Mouse (Mus musculus) hematopoietic stem cell, adult 5-6 weeks (primary cell): ENCODE data around the gene Accsl. TPM values are rescaled to one million over a fixed set of nuclear protein-coding genes. Genes with fewer than 3 reads are reported as not detected.
A peak's percentile ranks its signal among the peaks of the same experiment; 100 is the strongest.

Source experiments
- ATAC-seq, 2 experiments: fragments of 125-278 bp in 1 of 2; replicated peaks in 1 of 2; 2 replicates each; pipeline ENCODE4 v1.8.0; 2016 to 2017; ENCODE audit warnings: inconsistent platforms in 2 of 2, mild to moderate bottlenecking in 2 of 2, moderate number of reproducible peaks in 2 of 2, low read depth in 1 of 2, moderate TSS enrichment in 1 of 2; ENCODE audit not compliant: low FRiP score in 2 of 2, poor library complexity in 2 of 2, severe bottlenecking in 2 of 2, insufficient read depth in 1 of 2, low TSS enrichment in 1 of 2
- total RNA-seq: library from RNA; stranded (forward); fragments of 172-1452, 232-1000 nt; gene quantifications from 2 replicates; pipeline ENCODE4 v1.2.3, GENCODE M21; 2017

The Accsl gene
- total RNA-seq = not detected in 2 replicates

DNA sequence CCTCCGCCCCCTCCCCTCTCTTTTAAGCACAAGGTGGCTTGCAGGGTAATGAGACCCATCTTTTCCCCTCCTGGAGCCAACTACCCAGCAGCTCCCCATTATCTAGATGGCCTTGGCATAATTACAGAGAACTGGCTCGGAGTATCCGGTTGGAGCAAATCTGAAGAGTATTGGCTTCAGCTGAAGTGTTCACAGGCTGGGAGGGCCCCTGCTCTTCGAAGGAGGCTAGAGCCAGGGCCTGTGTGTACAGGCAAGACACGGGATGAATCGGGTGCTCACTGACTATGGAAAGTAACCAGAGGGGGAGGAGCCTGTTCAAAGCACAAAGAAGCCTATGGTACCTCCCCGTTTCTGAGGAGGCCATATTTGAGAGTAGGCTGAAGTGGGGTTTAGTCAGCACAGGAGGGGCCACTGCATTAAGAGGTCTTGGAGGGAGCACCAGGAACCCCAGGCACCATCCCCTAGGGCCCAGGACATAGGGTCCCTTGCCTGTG lies at the start of gene Accsl:
Gene Accsl (minus strand): TSS at position 51 of the 494 bp plus-strand sequence.
- ATAC-seq = no peak

DNA sequence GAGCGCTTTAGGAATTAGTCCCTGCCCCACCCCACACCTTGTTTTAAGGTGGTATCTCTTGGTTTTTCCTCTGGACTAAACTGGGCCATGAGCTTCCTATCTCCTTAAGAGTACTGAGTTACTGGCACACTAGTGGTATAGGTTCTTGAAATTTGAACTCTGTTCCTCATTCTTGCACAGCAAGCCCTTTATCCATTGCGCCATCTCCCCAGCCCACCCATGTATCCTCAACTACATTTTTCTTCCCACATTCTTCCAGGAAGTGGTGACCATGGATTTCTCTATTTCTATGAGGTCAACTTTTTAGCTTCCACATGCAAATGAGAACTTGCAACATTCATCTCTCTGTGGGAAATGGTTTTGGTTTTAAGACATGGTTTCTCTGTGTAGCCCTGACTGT lies 44.6 kb upstream of the Accsl start:
- ATAC-seq = no peak

DNA sequence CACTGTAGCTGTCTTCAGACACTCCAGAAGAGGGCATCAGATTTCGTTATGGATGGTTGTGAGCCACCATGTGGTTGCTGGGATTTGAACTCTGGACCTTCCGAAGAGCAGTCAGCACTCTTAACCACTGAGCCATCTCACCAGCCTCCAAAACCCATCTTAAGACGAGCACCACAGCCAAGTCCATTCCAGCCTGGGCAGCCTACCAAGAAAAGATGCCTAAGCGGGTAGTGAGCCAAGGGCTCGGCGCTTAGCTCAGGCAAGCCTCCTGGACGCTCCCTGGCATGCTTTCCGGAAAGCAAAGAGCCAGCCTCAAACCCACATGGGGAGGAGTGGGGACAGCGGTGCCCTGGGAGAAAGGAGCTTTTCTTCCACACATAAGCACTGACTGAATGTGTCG lies 43.0 kb upstream of the Accsl start:
- no peak for ATAC-seq

DNA sequence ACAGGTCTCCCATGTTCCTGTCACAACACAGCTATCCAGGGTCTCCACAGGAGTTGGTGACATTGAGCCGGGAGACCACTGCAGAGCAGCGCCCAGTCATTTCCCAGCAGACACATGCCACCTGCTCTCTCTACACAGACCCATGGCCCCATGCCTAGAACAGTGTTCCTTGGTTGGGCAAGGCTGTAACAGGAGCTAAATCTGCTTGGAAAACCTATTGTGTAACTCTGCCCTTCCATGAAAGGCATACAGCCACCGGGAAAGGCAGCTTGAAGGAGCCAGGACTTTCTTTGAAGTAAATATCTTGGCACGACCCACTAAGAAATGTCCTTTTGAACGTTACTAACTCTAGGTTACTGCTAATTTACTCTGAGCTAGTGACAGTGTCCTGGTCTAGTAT lies 40.8 kb upstream of the Accsl start:
- ATAC-seq = no peak

DNA sequence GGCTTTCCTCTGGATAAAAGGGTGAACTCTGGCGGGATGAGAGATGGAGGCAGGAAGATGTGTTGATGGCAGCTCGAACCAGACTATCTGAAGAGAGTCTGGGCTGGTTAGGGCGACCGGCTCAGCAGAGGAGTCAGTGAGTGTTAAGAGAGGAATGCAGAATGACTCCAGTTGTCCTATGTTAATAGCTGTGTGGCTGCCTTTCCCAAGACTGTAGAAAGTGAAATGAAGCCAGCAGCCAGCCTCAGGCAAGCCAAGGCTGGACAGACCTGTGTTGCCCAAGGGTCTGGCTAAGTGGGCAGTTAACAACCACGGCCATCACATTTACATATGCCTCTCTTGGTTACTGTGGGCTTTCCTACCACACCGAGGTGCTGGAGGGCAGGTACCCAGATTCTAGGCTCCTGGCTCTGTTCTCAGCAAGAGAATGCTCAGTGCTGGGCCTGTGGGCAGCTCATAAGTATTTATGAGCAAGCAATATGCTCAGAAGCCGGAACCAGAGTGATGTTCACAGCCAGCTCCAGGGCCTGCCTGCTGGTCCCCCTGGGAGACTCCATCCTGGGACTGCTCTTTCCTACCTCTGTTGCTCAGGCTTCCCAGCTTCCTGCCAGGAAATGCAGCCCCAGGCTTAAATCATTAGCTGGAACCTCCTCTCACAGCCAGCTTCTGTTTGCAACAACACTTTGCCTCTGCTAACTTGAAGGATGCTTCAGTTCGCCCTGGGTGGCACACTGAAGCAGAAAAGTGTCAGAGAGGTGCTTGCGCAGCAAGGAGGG lies 38.8 kb upstream of the Accsl start:
- no peak for ATAC-seq

DNA sequence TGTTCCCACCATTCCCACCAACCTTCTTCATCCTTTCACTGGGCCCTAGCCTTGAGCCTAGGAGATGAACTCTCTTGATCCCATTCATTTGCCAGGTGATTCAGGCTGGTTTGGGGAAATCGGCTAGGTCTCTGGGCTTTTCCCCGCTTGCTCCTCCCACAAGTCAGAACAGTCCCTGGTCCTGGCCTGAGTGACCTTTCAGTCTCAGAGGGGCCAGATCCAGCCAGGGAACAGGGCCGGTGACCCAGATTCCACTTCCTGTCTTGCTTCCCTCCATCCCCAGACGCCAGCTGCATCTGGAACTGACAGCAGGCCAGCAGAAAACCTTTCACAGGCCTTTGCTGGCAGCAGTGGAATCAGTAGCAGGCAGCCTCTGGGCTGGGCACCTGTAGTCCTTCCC lies 37.4 kb upstream of the Accsl start:
- ATAC-seq = no peak

DNA sequence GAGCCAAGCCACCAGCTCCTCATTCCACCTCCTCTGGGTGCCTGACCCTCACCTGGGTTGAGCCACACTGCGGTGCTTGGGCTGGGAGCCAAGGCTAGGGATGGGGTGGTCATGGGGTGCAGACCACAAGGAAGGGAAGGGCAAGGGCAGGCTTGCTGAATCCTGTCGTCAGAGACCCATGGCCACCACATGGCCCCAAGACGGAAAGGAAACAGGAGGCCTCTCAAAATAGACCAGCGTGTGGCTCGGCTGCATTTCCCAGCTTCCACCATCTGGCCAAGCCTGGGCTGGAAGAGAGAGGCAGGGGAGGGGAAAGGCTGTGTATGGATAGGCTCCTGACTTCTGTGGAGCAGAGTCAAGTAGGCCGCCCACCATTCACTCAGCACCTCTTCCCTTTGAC lies 34.5 kb upstream of the Accsl start:
- peak; percentile 35 to 57; a peak in 3 of 4 replicates for ATAC-seq

DNA sequence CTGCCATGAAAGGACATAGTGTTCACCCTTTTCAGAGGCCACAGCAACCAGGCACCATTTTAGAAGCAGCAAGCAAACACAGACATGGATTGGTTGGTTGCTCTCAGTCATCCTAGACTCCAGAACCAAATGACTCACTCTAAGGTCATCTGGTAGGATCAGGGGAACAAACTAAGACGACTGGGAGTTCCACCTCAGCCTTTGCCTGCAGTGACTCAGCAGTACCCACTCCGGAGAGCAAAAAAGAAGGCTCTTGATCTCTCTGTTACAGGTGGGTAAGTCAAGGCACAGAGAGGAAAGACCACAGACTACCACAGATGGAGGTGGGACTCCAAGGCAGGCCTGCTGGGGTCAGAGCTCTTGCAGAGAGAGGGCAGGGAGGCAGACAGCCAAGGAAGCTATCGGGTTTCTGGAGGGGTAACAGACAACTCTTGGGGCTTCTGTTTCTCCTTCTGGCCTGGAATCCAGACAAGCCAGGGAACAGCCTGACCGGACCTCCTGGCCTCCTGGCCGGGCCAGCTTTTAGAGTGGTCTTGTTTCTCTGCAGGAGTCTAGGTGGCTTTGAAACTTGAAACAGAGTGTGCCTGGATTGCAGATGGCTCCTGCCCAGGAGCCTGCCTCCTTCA lies 33.8 kb upstream of the Accsl start:
- no peak for ATAC-seq

DNA sequence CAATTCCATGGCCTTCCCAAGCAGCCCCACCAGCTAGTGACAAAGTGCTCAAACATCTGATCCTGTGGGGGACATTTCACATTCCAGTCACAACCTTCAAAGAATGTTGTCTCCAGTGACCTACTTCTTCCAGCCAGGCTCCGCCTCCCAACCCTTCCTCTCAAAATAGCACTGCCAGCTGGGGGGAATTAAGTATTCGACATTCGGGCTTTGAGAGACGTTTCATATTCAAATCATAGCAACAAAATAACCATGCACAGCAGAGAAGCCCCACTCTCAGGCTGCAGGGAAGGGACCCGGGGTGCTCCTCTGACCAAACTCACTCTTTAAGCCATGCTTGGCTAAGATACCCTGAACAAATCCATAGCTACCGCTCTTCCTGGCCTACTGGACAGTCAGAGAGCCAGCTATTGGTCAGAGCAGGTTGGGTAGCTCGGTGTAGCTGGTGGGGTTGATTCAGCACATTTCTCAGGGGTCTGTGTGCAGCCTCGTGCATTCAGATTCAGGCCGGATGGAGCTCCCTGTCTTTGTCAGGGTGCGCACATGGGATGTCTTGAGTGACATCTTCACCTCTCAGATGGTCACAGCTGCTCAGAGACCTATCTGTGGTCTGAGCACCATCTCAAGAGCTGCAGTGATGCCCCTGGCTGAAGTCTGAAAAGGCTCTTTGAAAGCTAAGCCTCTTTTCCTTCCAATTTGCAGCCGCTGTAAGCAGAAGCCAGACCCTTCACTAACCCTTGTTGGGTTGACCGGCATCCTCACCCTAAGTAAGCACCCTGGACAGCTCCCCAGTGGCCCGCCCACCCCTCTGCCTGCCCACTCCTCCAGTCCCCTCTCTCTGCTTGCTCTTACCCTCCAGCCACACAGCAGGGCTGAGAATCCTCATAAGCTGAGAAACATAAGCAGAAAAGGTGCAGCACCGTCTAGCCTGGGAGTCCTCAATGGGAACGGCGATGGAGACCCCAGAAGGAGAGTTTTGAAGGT lies 30.7 kb upstream of the Accsl start:
- no peak for ATAC-seq

DNA sequence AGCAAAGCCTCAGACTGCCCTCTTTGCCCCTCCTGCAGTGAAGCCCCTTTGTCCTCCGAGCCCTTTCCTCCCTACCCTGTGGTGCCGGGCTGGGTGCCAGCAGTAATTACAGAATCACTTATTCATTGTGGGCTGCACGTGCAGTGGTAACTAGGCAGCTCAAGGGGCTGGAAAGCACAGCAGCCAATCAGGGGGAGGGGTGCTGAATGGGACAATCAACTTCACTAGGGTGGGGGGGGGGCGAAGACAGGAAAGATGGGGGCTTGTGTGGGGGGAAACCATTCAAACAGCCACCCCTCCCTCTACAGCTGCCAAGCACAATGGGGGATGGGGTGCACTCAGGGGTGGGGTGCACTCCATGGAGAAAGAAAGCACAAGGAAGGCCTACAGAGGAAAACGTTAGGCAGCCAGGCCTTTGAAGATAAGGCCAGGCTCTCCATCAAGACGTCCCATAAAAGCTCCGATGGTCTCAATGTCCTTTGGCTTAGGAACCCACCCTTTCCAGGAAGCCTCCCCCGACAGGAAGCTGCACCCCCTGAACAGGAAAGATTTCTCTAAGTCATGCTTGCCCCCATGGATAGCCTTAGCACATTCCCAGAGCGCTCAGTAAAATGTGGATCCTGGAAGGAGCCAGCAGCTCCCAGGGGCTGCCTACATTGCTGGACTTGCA lies 22.8 kb upstream of the Accsl start:
- peak; percentile 77 to 78 for ATAC-seq

DNA sequence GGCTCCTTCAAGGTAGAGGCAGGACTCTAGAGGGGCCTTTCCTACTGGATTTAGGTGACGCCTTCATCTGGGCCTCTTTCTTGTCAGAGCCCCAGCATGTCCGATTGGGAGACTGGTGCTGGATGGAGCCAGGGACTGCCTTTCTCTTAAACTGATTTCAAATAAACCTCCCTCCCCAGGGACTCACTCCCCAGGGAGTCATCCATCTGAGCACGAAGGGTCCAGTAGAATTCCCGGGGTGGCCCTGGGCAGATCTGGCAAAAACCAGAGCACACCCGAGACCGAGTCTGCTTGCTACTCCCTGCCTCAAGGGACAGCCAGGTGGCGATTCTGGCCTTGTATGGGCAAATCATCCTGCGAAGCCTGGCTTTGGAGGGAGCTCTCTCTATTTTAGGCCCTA lies 21.2 kb upstream of the Accsl start:
- ATAC-seq = no peak

DNA sequence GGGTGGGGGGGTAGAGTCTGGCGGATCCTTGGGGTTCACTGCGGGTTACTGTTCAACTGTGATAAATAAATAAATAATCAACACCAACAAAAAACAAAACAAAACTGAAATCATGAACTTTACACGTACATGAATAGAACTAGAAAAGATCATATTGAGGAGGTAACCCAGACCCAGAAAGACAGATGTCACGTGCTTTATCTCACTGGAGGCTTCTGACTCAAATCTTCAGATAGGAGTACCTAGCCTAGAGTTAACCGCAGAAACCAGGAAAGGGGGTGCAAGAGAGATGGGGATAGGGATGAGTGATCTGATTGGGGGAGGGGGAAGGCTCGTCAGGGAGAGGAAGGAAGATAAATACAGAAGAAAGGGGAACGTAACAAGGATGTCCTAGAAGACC lies 20.1 kb upstream of the Accsl start:
- ATAC-seq = no peak

DNA sequence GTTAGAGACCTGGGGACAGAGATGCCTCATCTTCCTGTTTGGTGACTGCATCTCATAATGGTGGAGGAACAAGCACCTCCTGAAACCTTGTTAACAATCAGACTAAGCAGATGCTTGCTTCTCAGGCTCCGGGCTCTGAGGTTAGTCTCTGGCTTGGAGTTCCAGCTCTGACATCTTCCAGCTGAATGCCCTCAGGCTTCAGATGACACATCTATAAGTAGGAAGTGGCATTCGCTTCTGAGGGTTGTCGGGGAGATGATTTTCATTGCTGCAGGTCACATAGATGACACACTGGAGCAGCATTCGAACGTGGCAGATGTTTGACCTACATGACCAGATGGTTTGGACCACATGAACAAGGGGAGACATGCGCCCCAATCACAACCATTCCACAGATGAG lies 19.4 kb upstream of the Accsl start:
- no peak for ATAC-seq

DNA sequence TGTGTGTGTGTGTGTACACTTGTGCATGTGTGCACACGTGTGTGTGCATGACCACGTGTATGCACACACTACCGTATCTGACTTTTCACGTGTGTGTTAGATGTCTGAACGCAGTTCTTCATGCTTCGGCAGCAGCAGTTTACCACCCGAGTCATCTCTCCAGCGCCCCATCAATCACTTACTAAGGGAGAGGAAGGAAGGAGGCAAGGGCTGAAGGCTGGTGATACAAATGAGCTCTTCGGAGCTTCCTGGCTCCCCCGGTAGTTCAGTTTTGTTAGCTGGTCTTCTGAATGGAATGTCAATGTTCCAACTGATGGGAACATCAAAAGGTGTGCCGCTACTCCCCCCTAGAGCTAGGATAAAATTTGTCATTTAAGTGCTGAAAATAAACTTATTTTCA lies 18.3 kb upstream of the Accsl start:
- peak; percentile 24 to 50; a peak in 2 of 4 replicates for ATAC-seq

DNA sequence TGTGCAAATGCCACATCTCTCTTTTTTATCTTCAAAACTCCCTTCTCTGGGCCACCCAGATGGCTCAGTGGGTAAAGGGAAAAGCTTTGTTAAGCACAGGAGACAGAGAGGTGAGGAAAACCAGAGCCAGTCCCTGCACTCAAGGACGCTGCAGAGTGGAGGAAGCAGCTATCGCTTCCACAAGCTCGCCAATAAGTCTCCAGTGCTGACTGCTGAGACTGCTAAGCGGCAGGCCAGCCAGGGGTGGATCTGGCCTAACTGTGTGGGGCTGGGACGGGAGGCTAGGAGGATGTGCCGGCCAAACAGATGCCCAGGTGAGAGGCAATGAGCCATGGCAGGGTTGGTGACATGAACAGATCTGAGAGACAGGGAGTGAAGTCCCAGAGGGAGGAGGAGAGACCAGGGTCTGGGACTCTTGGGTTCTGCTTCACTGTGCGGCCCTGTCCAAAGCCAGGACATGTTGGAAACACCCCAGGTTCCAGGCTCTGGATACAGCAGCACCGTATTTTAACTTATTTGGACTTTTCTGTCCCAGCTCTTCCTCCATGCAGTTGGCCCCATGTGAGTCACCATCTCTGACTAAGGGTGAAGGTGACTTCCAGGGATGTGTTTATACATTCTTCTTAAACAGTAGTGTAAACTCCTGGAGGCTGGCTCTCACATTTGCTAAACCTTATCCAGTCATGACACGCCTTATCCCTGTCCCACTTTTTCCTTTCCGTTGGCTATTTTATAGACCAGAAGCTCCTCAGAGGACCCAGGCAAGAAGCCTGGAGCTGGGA lies 17.2 kb upstream of the Accsl start:
- ATAC-seq = no peak

DNA sequence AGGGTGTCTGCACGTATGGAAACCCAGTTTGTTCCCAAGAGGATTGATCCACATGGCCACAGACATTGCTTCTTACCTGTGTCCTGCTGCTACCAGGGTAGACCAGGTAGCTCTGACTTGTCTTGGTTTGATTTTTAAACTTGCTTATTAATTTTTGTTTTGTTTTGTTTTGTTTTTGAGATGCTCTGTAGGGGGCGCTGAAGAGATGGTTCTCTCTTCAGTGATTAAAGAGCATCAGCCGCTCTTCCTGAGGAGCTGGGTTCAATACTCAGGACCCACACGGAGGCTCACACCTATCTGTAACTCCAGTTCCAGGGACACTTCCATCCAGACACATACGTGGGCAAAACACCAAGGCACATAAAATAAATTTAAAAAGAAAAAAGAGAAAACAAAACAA lies 14.1 kb upstream of the Accsl start:
- ATAC-seq = no peak
